Mouse (Mus musculus) bone marrow, adult 2 months (tissue): ENCODE results near the gene Pkd1l2. TPM values are rescaled to one million over a fixed set of nuclear protein-coding genes. Genes with fewer than 3 reads are reported as not detected.
A peak's percentile ranks its signal among the peaks of the same experiment; 100 is the strongest.

ENCODE experiments used
- H3K27ac ChIP-seq: fragments of 200-500 bp; 2 replicates; pipeline ENCODE4 v1.5.1; 2012; ENCODE audit warnings: low read depth, mild to moderate bottlenecking, control low read depth, inconsistent platforms, low read length; ENCODE audit not compliant: control insufficient read depth, poor library complexity, insufficient read depth
- H3K4me1 ChIP-seq: fragments of 200-500 bp; 2 replicates; pipeline ENCODE4 v1.6.1; 2011; ENCODE audit warnings: low read length; ENCODE audit not compliant: control insufficient read depth, insufficient read depth
- H3K4me3 ChIP-seq: fragments of 200-500 bp; replicated peaks from 2 replicates; pipeline ENCODE3; 2011; ENCODE audit warnings: mild to moderate bottlenecking, low read depth, low read length, control low read depth; ENCODE audit not compliant: control insufficient read depth
- CTCF ChIP-seq: fragments of 200-500 bp; IDR thresholded peaks from 2 replicates; pipeline ENCODE4 v1.5.1; 2011; ENCODE audit warnings: low read length, control low read depth; ENCODE audit not compliant: control insufficient read depth, insufficient read depth
- POLR2A ChIP-seq: fragments of 200-500 bp; IDR thresholded peaks from 2 replicates; pipeline ENCODE4 v1.6.1; 2011; ENCODE audit warnings: low read depth, mild to moderate bottlenecking, control low read depth, low read length, borderline replicate concordance; ENCODE audit not compliant: control insufficient read depth
- WGBS: fragments of 180-500 bp; shearing (Covaris S2); methylation state at CpG from one replicate; pipeline ENCODE4 v1.1.7; 2018; 5-methylcytosine and 5-hydroxymethylcytosine counted together
- polyA plus RNA-seq: library from polyadenylated mRNA; stranded (reverse); fragments of >200 nt; gene quantifications from 2 replicates; pipeline ENCODE4 v1.2.4, GENCODE M21; 2011; ENCODE audit warnings: low replicate concordance; ENCODE audit not compliant: missing spikeins, insufficient read depth, insufficient read length

Gene Pkd1l2
- polyA plus RNA-seq, 1 experiment = not detected

DNA sequence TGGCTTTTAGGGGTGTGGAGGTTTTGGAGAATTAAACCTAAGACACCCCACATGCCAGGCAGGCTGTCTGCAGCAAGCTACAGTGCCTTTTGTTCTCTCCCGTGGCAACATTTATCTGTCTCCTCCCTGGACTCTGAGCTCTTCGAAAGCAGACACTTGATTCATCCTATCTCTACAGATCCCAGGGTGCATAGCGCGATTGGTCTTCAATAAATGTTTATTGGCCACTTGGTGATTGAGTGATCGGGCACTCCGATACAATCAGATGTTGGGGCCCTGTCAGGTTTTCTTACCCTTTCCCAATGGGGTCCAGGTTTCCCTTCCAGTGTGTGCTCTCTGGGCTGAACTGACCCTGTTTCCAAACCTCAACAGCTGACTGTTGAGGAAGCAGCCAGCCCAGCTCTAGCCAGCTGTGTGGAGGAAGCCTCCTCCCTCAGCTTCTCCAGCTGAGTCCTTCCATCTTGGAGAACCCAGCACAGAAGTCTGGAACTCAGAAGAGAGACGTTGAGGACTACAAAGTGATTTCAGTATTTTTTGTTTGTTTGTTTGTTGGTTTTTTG lies 3.8 kb downstream of the Pkd1l2 start:
- Histone ChIP-seq H3K4me1 (peaks cover 8% of the 10 kb centered on the region), H3K4me3 (no peak overlapping the region), H3K27ac (no peak overlapping the region)
- TF ChIP-seq CTCF (no peak), POLR2A (no peak)
- 65% methylated on average over 7 of the region's 7 CpGs for WGBS

DNA sequence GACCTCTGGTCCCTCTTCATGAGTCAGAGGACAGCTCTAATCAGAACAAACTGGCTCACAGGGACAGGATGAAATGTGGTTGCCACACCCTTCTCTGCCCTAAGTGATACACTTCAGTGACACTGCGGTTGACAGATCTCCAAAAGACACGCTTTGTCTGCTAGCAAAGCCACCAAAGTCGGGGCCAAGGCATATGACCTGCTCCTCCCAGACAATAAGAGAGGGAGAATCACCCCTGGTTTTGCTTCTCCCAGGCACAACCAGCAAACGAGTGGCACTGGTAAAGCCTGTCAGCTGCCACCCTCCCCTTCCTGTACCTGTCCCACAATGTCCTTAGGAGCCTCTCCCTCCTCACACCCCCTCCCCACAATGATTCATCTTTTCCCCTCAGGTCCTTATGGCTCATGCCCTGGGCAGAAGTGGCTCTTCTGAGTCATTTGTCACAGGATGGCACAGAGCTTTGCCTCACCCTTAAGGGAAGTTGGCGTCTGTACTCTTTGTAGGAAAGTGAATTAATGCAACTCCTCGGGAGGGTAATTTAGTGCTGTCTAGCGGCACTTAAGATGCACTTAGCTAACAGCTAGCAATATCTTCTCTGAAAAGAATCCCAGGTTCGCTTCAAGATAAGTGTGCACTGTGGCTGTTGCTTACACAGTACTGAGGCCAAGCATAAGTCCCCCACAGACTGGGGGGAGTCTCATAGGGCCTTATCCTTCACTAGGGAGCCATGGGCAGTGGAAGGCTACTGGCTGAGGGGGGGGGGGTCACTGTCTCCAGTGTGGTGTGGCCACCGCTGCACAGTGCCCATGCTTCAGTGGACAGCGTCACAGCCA lies 7.7 kb downstream of the Pkd1l2 start:
- Histone ChIP-seq H3K4me1 (peaks cover 5% of the 10 kb centered on the region), H3K27ac (peak overlapping the region; percentile 33), H3K4me3 (no peak overlapping the region)
- 26% methylated on average over 10 of the region's 10 CpGs for WGBS
- TF ChIP-seq CTCF (no peak), POLR2A (no peak)

DNA sequence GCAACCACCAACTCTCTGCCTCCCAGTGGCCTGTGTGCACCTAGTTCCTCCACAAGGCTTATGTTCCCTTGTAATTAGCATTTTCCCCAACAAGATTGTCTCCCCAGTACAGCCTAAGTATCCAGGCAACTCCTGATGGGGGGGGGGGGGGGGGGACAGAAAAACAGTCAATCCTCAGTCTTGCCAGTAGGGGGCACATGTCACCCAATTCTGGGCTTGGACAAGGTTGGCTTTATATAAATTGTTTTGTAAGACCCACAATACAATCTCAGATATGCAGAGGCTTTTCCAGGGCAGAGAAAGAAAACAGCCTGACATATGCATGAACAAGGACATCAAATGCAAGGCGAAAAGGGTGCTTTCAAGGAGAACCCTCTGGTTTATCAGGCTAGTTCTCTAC lies 12.5 kb downstream of the Pkd1l2 start:
- TF ChIP-seq CTCF (no peak), POLR2A (no peak)
- 77% methylated on average over 1 of the region's 1 CpGs for WGBS
- H3K27ac ChIP-seq = no peak overlapping the region

DNA sequence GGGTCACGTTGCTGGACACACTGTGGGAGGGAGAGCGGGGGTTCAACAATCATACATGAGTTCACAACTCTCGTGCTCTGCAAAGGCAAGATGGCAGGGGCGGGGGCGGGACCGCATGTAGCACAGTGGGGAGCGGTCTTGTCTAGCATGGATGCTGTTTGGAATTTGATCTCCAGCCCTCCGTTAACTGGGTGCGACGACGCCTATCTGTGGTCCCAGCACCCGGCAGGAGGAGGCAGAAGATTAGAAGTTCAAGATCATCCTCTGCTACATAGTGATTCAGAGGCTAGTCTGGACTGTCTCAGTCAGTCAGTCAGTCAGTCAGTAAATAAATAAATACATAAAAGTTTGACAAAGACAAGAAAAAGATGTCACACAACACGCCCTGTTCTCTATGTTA lies 14.0 kb downstream of the Pkd1l2 start:
- WGBS = 85% methylated on average over 13 of the region's 13 CpGs
- H3K4me3 ChIP-seq = no peak overlapping the region
- TF ChIP-seq POLR2A = no peak
- no peak for TF ChIP-seq CTCF
- no peak overlapping the region for H3K27ac ChIP-seq
- H3K4me1 ChIP-seq = no peaks in the 10 kb centered on the region

More for the DNA sequence above, 12.5 kb downstream of the Pkd1l2 start:
- Histone ChIP-seq H3K4me3 (no peak overlapping the region), H3K4me1 (peaks cover 3% of the 10 kb centered on the region; the same call in 1 of the 2 replicates)

DNA sequence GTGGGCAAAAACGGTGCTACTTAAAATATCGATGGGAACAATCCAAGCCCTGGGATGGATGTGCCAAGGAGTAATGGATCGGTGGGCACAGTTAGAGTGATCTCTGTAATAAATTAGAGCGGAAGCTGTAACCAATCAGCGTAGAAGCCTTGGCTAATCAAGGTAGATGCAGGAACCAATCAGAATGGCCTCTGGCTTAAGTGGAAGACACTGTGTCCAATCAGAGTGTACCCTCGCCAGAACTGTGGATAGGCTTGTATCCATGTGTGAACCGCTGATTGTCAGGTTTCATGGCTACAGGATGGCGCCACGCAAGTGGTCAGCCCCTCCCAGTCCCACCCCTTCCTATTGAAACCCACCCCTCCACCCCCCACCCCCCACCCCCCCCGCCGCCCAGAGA lies 14.9 kb downstream of the Pkd1l2 start:
- TF ChIP-seq POLR2A (no peak), CTCF (no peak)
- H3K27ac ChIP-seq = no peak overlapping the region
- 79% methylated on average over 11 of the region's 11 CpGs for WGBS
- H3K4me1 ChIP-seq = no peaks in the 10 kb centered on the region
- H3K4me3 ChIP-seq = no peak overlapping the region

DNA sequence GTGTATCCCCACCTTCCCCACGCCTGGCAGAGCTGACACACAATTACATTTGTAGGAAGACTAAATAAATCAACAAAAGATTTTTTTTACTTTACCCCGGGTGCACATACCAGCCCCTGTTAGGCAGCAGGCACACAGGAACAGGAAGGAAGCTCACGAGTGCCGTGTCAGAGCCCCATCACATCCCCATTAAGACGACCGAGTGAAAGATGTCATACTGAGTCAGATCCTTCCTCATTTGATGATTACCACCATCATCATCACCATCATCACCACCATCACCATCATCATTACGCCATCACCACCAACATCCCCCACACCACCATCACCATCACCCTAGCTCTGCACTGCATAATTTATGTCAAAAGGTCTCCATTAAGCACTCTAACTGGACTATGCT lies 15.3 kb downstream of the Pkd1l2 start:
- WGBS = 16% methylated on average over 7 of the region's 7 CpGs
- Histone ChIP-seq H3K27ac (no peak overlapping the region), H3K4me1 (no peaks in the 10 kb centered on the region), H3K4me3 (no peak overlapping the region)
- no peak for TF ChIP-seq CTCF
- TF ChIP-seq POLR2A = no peak

DNA sequence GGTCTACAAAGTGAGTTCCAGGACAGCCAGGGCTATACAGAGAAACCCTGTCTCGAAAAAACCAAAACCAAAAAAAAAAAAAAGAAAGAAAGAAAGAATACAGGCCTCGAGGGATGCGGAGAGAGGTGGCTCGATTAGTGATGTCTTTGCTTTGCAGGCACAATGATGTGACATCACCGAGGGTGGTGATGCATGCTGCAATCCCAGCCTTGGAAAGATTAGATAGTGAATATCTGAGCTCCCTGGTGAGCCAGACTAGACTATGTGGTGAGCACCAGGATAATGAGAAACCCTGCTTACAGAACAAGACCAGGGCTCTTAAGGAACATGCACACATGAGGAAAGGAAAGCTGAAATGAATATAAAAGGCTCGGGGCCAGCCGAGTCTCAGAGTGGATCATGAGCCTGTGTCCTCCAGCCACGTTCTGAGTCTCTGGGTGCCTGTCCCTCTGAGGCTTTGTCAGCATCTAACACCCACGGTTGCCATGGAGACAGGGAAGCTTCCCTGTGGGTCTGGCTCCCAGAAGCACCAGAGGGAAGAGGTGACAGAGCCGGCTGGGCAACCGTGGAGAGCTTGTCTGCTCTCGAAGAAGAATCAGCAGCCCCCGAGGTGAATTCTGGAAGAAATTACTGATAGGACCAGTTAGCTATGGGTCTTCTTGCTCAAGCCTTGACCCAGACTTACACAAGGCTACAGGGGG lies 20.9 kb downstream of the Pkd1l2 start:
- 75% methylated on average over 13 of the region's 13 CpGs for WGBS

DNA sequence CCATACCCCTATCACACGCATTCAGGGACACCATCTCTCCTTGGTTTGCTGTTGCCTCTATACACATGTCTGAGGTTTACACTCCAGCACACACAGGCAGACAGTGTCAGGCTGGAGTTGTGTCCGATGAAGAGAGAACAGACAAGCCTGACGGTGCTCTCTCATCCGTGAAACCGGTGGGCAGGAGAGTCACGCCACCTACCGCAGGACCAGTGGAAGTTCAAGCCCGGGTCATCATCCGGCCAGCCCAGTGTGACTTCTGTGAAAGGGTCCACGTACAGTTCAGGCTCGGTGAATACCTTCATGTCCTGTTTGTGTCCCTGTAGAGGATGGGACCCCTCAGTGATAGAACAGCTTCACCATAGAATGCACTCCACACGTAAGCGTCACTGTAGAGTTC lies 21.9 kb downstream of the Pkd1l2 start:
- no peak overlapping the region for H3K27ac ChIP-seq
- 0 out of 2 replicates have a peak, but pooled peaks have one; percentile 12 for TF ChIP-seq CTCF
- TF ChIP-seq POLR2A = no peak
- H3K4me1 ChIP-seq = peaks cover 4% of the 10 kb centered on the region; the same call in 1 of the 2 replicates
- H3K4me3 ChIP-seq = no peak overlapping the region
- 83% methylated on average over 13 of the region's 13 CpGs for WGBS

More for the DNA sequence above, 20.9 kb downstream of the Pkd1l2 start:
- TF ChIP-seq CTCF = no peak
- TF ChIP-seq POLR2A = no peak
- no peak overlapping the region for H3K4me3 ChIP-seq
- peaks cover 1% of the 10 kb centered on the region; the same call in 1 of the 2 replicates for H3K4me1 ChIP-seq
- H3K27ac ChIP-seq = no peak overlapping the region
